Mouse (Mus musculus) natural killer cell, adult 2 months (primary cell): ENCODE results near the gene Pirb.

Experiments
- DNase-seq, 2 experiments: peaks; one replicate each; pipeline ENCODE4 v3.0.0; 2022; ENCODE audit warnings: low spot score in 2 of 2

Gene Pirb

GRCm38 (mm10) chr7:3692382-3692986 is 27.7 kb downstream of the Pirb start, which contains the start of gene Tsen34:
Gene Tsen34 (plus strand): TSS chr7:3692863.
- DNase-seq: no peak

- no peak for DNase-seq
Measured at GRCm38 (mm10) chr7:3691919-3692318, 28.3 kb downstream of the Pirb start.

- no peak for DNase-seq
Measured at GRCm38 (mm10) chr7:3685400-3686187, 34.6 kb downstream of the Pirb start.

- DNase-seq: no peak
Measured at GRCm38 (mm10) chr7:3684698-3685097, 35.5 kb downstream of the Pirb start.

GRCm38 (mm10) chr7:3683908-3684550 is 36.2 kb downstream of the Pirb start:
- DNase-seq: no peak

- DNase-seq: no peak
Measured at GRCm38 (mm10) chr7:3677342-3677741, 42.8 kb downstream of the Pirb start, which contains the start of gene Tmc4. Gene Tmc4 (minus strand): TSS chr7:3677553.

GRCm38 (mm10) chr7:3676371-3676770 is 43.8 kb downstream of the Pirb start:
- DNase-seq: no peak

GRCm38 (mm10) chr7:3675228-3675548 is 45.0 kb downstream of the Pirb start:
- no peak for DNase-seq

- peak; percentile 62 to 78 for DNase-seq
Measured at GRCm38 (mm10) chr7:3674507-3675227, 45.5 kb downstream of the Pirb start.

- DNase-seq: no peak
Measured at GRCm38 (mm10) chr7:3666921-3667391, 53.2 kb downstream of the Pirb start.

GRCm38 (mm10) chr7:3665215-3666114 is 54.7 kb downstream of the Pirb start, which contains the start of gene Leng1:
Gene Leng1 (minus strand): TSS chr7:3665840.
- DNase-seq: peak; percentile 93 to 94

- no peak for DNase-seq
Measured at GRCm38 (mm10) chr7:3664524-3665214, 55.5 kb downstream of the Pirb start.
